Mouse (Mus musculus): ENCODE results near the gene Ap3d1. TPM values are rescaled to one million over a fixed set of nuclear protein-coding genes. Genes with fewer than 3 reads are reported as not detected.

The Ap3d1 gene
- polyA plus RNA-seq, 1 experiment from 2014 or later = 76.8 TPM

DNA sequence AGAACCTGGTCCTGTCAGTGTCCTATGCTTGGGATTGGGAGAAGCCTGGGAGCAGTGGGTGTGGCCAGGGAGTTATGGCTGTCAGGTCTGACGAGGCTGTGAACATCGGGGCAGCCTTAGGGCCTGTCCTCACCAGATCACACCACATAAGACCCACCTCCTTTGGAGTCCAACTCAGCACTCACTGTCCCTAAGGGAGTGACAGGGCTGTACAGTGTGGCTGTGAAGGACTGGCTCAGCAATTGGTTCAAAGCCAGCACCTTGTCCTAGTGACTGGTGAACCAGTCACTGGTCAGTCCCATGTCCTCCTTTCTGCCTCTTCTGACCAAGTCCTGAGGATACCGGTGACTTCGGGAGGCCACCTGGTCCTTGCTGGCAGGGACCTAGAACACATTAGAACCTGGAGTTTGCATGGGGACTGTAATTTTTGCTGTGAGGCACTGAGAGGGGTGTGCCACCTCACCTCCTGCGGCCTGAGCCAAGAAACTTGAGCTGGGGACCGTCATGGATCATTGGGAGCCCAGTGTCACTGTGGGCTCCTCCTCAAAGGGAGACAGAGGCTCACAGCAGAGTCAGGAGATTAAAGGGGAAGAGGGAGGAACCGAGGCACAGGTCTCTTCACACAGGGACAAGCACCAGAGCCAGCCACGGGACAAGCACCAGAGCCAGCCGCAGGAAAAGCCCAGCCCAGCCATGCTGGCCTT, 62.4 kb downstream of the Ap3d1 start:
- 57% methylated on average over 9 of the region's 9 CpGs for WGBS
- Histone ChIP-seq H3K9me3 (no peaks in the 10 kb centered on the region), H3K4me1 (replicated peaks) (peaks cover 33% of the 10 kb centered on the region), H3K9ac (replicated peaks) (no peak overlapping the region), H3K36me3 (peaks cover 16% of the 10 kb centered on the region), H3K4me2 (no peak overlapping the region), H3K27me3 (no peaks in the 10 kb centered on the region), H3K27ac (no peak overlapping the region; the same call in 1 of the 2 replicates), H3K4me3 (replicated peaks) (no peak overlapping the region)
- no peak for ATAC-seq (ENCODE audit: insufficient number of reproducible peaks, insufficient read depth, low FRiP score, low TSS enrichment, low read depth)

DNA sequence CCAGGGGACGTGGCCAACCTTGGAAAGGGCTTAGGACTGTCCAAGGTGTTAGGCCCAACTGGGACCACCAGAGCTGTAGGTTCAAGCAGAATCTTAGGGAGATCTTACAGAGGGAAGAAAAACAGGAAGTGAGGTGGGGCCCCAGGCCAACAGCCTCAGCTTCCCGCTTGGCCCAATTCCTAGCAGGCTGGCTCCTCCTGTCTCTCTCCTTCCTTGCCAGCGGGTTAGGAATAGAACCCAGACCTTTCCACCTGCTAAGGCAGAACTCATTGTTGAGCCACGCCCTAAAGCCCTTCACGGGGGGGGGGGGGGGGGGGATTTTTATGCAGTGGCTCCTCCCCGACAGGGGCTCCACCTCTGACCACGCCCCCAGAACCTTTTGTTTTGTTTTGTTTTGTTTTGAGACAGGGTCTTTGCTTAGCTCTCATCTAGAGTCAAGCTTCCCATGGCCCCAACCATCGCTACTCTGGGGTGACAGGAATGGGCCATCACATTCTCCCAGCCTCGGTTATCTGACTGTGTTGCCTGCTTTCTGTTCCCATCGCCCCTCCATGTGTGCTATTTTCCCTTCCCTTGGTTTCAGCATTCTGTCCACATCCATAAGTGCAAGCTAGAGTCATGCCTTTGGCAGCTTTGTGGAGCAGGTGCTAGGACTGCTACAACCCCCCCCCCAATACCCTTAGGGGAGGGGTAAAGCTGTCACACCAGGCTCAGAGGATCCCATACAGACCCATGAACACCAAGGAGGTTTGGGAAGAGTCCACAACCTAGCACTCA, 63.3 kb downstream of the Ap3d1 start:
- 58% methylated on average over 10 of the region's 10 CpGs for whole genome bisulfite sequencing
- peak overlapping the region; percentile 87 for H3K4me2 ChIP-seq

DNA sequence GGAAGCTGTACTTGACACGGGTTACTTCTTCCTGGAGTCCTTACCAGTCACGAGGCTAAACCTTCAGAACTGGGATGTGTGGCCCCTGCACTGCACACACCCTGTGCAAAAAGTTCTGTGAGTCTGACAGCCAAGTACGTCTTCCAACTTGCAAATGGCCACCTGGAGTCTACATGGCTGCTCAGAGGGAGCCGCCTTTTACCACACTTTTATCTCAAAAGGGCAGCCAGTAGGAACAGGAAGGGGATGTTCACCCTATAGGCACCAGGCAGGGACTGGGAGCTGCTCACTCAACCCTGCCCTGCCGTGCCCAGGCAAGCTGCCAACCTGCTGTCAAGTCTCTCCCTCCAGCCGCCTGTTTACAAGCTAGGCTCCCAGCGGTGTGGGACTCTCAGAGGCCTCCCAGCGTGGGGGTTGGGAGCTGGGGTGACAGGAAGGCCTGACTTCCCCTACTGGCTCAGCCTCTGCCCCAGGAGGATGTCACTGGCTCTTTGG, 64.1 kb downstream of the Ap3d1 start, which contains the start of gene Mknk2:
TSS of gene Mknk2 (minus strand) at position 171 of the 495 bp plus-strand sequence.
- WGBS = 29% methylated on average over 8 of the region's 8 CpGs
- no peaks in the 10 kb centered on the region for H3K9me3 ChIP-seq
- peak within 1 kb of the TSS; percentile 98 for H3K27ac ChIP-seq
- ATAC-seq (ENCODE audit: insufficient number of reproducible peaks, insufficient read depth, low FRiP score, low TSS enrichment, low read depth) = no peak
- peak within 1 kb of the TSS; percentile 87 for H3K4me2 ChIP-seq
- H3K4me3 ChIP-seq (replicated peaks) = peak within 1 kb of the TSS; percentile 98
- H3K9ac ChIP-seq (replicated peaks) = peak within 1 kb of the TSS; percentile 75
- peaks cover 50% of the 10 kb centered on the region for H3K4me1 ChIP-seq (replicated peaks)
- H3K36me3 ChIP-seq = peaks cover 14% of the 10 kb centered on the region
- no peaks in the 10 kb centered on the region for H3K27me3 ChIP-seq

More for the DNA sequence above, 63.3 kb downstream of the Ap3d1 start:
- Histone ChIP-seq H3K9me3 (no peaks in the 10 kb centered on the region), H3K36me3 (peaks cover 14% of the 10 kb centered on the region), H3K4me1 (replicated peaks) (peaks cover 42% of the 10 kb centered on the region), H3K27ac (peak overlapping the region; percentile 98), H3K9ac (replicated peaks) (no peak overlapping the region), H3K27me3 (no peaks in the 10 kb centered on the region), H3K4me3 (replicated peaks) (no peak overlapping the region)
- no peak for ATAC-seq (ENCODE audit: insufficient number of reproducible peaks, insufficient read depth, low FRiP score, low TSS enrichment, low read depth)

DNA sequence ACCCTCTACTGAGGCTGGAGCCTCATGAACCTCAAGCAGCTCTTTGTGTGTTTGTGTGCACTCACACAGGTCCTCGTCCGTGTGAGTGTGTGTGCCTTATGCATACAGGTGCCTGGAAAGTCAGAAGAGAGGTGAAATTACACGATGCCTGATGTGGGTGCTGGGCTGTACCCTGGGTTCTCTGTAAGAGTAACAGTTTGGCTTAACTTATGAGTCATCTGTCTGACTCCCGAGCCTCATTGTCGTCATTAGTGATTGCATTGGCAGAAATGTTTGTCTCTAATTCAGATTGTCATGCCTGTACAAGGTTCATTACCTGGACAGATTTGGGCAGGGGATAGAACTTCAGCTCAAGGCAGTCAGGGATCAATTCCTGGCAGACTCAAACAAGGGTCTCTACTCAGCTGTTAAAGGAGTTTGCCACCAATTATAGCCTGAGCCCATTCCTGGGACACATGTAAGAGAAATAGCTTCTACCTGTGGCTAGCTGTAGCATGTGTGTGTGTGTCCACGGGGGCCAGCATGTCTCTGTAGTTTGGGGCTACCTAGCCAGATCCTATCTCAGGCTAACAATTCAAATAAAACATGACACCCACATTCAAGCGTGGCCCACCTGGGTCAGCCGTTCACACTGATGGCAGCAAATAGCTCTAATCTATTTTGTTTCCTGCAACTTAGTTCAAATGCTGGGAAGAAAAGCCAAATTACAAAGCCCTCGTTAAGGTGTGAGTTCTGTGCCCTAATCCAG, 64.8 kb downstream of the Ap3d1 start:
- Histone ChIP-seq H3K4me3 (replicated peaks) (peak overlapping the region; percentile 98), H3K36me3 (peaks cover 19% of the 10 kb centered on the region; the same call in 1 of the 2 replicates), H3K9me3 (no peaks in the 10 kb centered on the region), H3K9ac (replicated peaks) (peak overlapping the region; percentile 75), H3K27me3 (no peaks in the 10 kb centered on the region), H3K4me2 (peak overlapping the region; percentile 87), H3K27ac (peak overlapping the region; percentile 98), H3K4me1 (replicated peaks) (peaks cover 57% of the 10 kb centered on the region)
- WGBS = 33% methylated on average over 9 of the region's 9 CpGs
- ATAC-seq (ENCODE audit: insufficient number of reproducible peaks, insufficient read depth, low FRiP score, low TSS enrichment, low read depth) = no peak

DNA sequence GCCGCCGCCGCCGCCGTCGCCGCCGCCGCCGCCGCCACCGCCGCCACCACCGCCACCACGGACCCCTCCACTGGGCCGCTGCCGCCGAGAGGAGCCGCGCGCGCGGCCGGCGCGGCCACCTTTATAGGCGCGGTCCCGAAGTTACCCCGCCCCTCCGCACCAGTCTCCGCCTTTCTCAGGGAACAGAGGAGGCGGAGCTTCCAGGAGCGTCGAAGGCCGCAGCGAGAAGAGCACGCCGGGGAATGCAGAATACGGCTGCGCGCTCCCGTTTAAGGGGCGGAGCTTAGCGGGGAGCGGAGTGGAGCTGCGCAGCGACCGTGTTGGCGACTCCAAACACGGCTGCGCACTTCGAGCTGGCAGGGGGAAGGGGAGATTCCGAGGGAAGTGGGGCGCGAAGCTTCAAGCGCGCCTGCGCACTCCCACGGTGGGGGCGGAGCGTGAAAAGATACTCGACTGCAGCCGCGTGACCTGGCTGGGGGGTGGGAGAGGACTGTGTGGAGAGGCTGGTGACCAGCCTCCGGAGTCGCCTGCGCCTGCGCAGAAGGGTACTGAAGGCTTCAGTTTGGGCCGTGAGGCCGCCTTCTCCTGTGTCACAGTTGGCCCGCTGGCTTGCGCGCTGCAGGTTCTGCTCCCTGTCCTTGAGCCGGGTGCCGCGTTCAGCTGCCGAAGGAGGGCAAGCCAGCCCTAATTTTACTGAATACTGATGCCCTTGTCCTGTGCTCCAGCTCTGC, 65.7 kb downstream of the Ap3d1 start:
- H3K36me3 ChIP-seq = peaks cover 28% of the 10 kb centered on the region
- H3K9ac ChIP-seq (replicated peaks) = peak overlapping the region; percentile 97
- peak overlapping the region; percentile 98 for H3K4me3 ChIP-seq (replicated peaks)
- H3K27ac ChIP-seq = peak overlapping the region; percentile 98
- no peaks in the 10 kb centered on the region for H3K27me3 ChIP-seq
- WGBS = under 1% methylated on average over 63 of the region's 78 CpGs
- H3K4me2 ChIP-seq = peak overlapping the region; percentile 87
- peaks cover 60% of the 10 kb centered on the region for H3K4me1 ChIP-seq (replicated peaks)
- H3K9me3 ChIP-seq = no peaks in the 10 kb centered on the region
- ATAC-seq (ENCODE audit: insufficient number of reproducible peaks, insufficient read depth, low FRiP score, low TSS enrichment, low read depth) = peak; percentile 92

DNA sequence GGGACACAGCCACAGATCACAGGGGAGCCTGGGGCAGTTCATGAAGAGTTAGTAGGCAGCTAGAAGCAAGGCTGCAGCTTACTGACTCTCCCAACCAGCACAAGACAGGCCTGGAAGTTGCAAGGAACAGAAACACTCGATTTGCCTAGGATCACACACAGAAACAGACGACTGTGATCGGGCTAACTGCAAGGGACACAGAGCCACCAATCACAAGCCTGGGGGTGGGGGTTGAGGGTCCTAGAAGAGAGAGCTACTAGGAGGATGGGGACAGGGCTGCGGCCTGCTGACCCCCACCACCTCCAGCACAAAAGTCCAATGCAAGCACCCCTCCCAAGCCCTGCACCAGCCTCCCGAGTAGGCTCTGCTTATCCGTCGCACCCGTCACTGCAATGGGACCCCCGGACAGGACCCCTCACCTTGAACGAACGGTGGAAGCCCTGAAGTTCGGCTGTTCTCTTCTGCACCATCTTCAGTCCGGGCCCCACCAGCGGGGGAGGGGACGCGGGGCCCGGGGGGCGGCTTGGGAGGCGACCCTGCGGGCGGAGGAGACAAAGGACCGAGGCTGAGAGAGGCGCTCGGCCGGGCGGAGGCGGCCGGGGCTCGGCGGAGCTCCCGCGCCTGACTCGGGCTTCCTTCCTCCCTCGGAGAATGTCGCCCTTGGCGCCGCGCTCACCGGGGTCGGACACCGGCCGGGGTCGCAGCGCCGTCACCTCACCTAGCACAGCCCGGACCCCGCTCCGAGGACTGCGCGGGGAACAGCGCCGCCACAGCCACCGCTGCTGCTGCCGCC, 66.5 kb downstream of the Ap3d1 start:
- peaks cover 60% of the 10 kb centered on the region for H3K4me1 ChIP-seq (replicated peaks)
- H3K27ac ChIP-seq = peak overlapping the region; percentile 86
- peak overlapping the region; percentile 87 for H3K4me2 ChIP-seq
- H3K27me3 ChIP-seq = no peaks in the 10 kb centered on the region
- peak overlapping the region; percentile 98 for H3K4me3 ChIP-seq (replicated peaks)
- peak; percentile 16 for ATAC-seq (ENCODE audit: insufficient number of reproducible peaks, insufficient read depth, low FRiP score, low TSS enrichment, low read depth)
- peak overlapping the region; percentile 97 for H3K9ac ChIP-seq (replicated peaks)
- whole genome bisulfite sequencing = 1% methylated on average over 33 of the region's 54 CpGs
- peaks cover 36% of the 10 kb centered on the region for H3K36me3 ChIP-seq
- no peaks in the 10 kb centered on the region for H3K9me3 ChIP-seq

DNA sequence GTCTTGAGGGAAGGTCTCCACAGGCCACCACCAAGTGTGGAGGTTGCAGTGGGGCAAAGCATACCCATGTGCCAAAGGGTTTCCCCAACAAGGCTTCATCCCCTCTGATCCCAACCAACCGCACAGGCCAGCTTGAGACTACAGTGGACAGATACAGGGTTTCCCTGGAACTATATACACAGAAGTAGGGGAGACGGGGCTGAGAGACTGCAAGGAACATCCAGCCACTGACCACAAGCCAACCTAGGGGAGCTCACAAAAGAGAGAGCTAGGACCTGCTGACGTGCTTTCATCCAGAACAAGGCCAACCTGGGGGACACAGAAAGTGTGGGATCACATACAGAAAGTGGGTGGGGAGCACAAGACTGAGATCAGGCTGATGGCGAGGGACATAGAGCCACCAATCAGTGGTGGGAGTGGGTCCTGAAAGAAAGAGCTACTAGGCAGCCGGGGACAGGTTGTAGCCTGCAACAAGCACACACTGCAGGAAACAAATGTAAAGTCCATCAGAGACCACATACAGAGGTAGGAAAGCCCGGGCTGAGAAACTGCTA, 67.1 kb downstream of the Ap3d1 start:
- H3K36me3 ChIP-seq = peaks cover 43% of the 10 kb centered on the region
- H3K4me2 ChIP-seq = peak overlapping the region; percentile 87
- 23% methylated on average over 6 of the region's 6 CpGs for WGBS
- no peaks in the 10 kb centered on the region for H3K9me3 ChIP-seq
- peaks cover 60% of the 10 kb centered on the region for H3K4me1 ChIP-seq (replicated peaks)
- H3K27ac ChIP-seq = peak overlapping the region; percentile 86
- ATAC-seq (ENCODE audit: insufficient number of reproducible peaks, insufficient read depth, low FRiP score, low TSS enrichment, low read depth) = no peak
- peak overlapping the region; percentile 98 for H3K4me3 ChIP-seq (replicated peaks)
- H3K27me3 ChIP-seq = no peaks in the 10 kb centered on the region
- peak overlapping the region; percentile 97 for H3K9ac ChIP-seq (replicated peaks)

DNA sequence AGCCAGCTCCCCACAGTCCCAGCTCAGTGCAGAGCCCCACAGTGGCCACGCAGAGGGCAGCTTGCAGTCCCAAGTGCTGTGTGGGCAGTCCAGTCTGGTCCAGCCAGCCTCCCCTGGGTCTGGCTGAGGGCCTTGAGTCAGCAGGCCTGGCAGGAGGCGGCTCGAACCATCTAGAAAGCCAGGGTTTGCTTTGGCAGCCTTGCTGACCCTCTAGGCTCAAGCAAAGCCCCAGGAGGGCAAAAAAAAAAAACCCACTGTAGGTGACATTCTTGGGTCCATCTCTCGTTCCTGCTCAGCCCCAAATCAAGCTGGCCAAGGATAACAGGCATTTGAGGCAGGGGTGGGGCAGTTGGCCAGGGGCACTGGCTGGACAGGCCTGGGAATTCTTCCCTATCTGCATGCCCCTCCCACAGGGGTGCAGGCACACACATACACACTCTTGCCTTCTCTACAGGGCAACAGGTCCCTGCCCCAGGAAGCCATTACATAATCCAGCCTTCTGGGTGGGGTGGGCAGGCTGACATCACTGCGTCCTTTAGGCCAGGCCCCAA, 67.8 kb downstream of the Ap3d1 start:
- Histone ChIP-seq H3K9me3 (no peaks in the 10 kb centered on the region), H3K27me3 (no peaks in the 10 kb centered on the region), H3K4me2 (peak overlapping the region; percentile 87), H3K4me3 (replicated peaks) (peak overlapping the region; percentile 98), H3K4me1 (replicated peaks) (peaks cover 58% of the 10 kb centered on the region), H3K36me3 (peaks cover 50% of the 10 kb centered on the region), H3K9ac (replicated peaks) (peak overlapping the region; percentile 97; the same call in 1 of the 2 replicates), H3K27ac (peak overlapping the region; percentile 18; the same call in 1 of the 2 replicates)
- WGBS = 64% methylated on average over 5 of the region's 5 CpGs
- ATAC-seq (ENCODE audit: insufficient number of reproducible peaks, insufficient read depth, low FRiP score, low TSS enrichment, low read depth) = no peak

DNA sequence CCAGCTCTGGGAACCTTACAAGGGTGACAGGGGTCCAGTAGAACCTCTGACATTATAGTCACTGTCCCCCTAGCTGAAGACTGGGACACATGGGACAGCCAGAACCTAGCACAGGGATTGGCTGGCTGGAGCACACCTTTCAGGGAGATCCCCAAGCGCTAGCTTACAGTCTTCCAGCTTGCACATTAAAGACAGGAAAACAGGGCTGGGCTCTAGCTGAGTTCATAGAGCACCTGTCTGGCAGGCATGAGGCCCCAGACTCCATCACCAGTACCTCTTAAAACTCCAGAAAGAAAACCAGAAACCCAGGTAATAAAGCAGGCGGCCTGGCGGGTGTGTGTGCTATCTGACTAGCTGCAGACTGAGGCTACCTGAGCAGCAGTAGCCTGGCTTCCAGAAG, 68.4 kb downstream of the Ap3d1 start:
- no peaks in the 10 kb centered on the region for H3K9me3 ChIP-seq
- H3K4me3 ChIP-seq (replicated peaks) = peak overlapping the region; percentile 98
- H3K36me3 ChIP-seq = peaks cover 55% of the 10 kb centered on the region
- no peaks in the 10 kb centered on the region for H3K27me3 ChIP-seq
- H3K9ac ChIP-seq (replicated peaks) = peak overlapping the region; percentile 97; the same call in 1 of the 2 replicates
- 50% methylated on average over 3 of the region's 3 CpGs for WGBS
- peak overlapping the region; percentile 18; the same call in 1 of the 2 replicates for H3K27ac ChIP-seq
- H3K4me1 ChIP-seq (replicated peaks) = peaks cover 52% of the 10 kb centered on the region
- peak overlapping the region; percentile 87 for H3K4me2 ChIP-seq
- no peak for ATAC-seq (ENCODE audit: insufficient number of reproducible peaks, insufficient read depth, low FRiP score, low TSS enrichment, low read depth)
